Mouse (Mus musculus) bone marrow, adult 2 months (tissue): ENCODE data around the gene Ube2a. TPM values are rescaled to one million over a fixed set of nuclear protein-coding genes. Genes with fewer than 3 reads are reported as not detected.
A peak's percentile ranks its signal among the peaks of the same experiment; 100 is the strongest.
"Not testable (repeated sequence)": the region's sequence is repeated elsewhere in the genome, so short reads cannot be mapped to it uniquely, and the experiment has no call there.

Source experiments
- H3K27ac ChIP-seq: fragments of 200-500 bp; 2 replicates; pipeline ENCODE4 v1.5.1; 2012; ENCODE audit warnings: low read depth, mild to moderate bottlenecking, control low read depth, inconsistent platforms, low read length; ENCODE audit not compliant: control insufficient read depth, poor library complexity, insufficient read depth
- H3K4me1 ChIP-seq: fragments of 200-500 bp; 2 replicates; pipeline ENCODE4 v1.6.1; 2011; ENCODE audit warnings: low read length; ENCODE audit not compliant: control insufficient read depth, insufficient read depth
- H3K4me3 ChIP-seq: fragments of 200-500 bp; replicated peaks from 2 replicates; pipeline ENCODE3; 2011; ENCODE audit warnings: mild to moderate bottlenecking, low read depth, low read length, control low read depth; ENCODE audit not compliant: control insufficient read depth
- CTCF ChIP-seq: fragments of 200-500 bp; IDR thresholded peaks from 2 replicates; pipeline ENCODE4 v1.5.1; 2011; ENCODE audit warnings: low read length, control low read depth; ENCODE audit not compliant: control insufficient read depth, insufficient read depth
- POLR2A ChIP-seq: fragments of 200-500 bp; IDR thresholded peaks from 2 replicates; pipeline ENCODE4 v1.6.1; 2011; ENCODE audit warnings: low read depth, mild to moderate bottlenecking, control low read depth, low read length, borderline replicate concordance; ENCODE audit not compliant: control insufficient read depth
- WGBS: fragments of 180-500 bp; shearing (Covaris S2); methylation state at CpG from one replicate; pipeline ENCODE4 v1.1.7; 2018; 5-methylcytosine and 5-hydroxymethylcytosine counted together
- polyA plus RNA-seq: library from polyadenylated mRNA; stranded (reverse); fragments of >200 nt; gene quantifications from 2 replicates; pipeline ENCODE4 v1.2.4, GENCODE M21; 2011; ENCODE audit warnings: low replicate concordance; ENCODE audit not compliant: missing spikeins, insufficient read depth, insufficient read length

Gene Ube2a
- polyA plus RNA-seq, 1 experiment = 50.9 TPM

GRCm38 (mm10) chrX:36874178-36874696 lies 537 bp downstream of the Ube2a start:
- H3K4me3 ChIP-seq = peak overlapping the region; percentile 77
- H3K27ac ChIP-seq = peak overlapping the region; percentile 84
- H3K4me1 ChIP-seq = no peaks in the 10 kb centered on the region
- WGBS = 12% methylated on average over 57 of the region's 57 CpGs
- TF ChIP-seq POLR2A (peak; percentile 91; the same call in 1 of the 2 replicates), CTCF (peak; percentile 6; the same call in 1 of the 2 replicates)

GRCm38 (mm10) chrX:36874704-36875128 lies 1.0 kb downstream of the Ube2a start:
- no peak for TF ChIP-seq CTCF
- TF ChIP-seq POLR2A = no peak
- WGBS = 6% methylated on average over 31 of the region's 36 CpGs
- Histone ChIP-seq H3K4me3 (peak overlapping the region; percentile 77), H3K27ac (peak overlapping the region; percentile 84), H3K4me1 (no peaks in the 10 kb centered on the region)

GRCm38 (mm10) chrX:36884719-36885118 lies 11.0 kb downstream of the Ube2a start:
- no peak overlapping the region for H3K4me3 ChIP-seq
- no peak overlapping the region for H3K27ac ChIP-seq
- no peaks in the 10 kb centered on the region for H3K4me1 ChIP-seq
- 96% methylated on average over 1 of the region's 1 CpGs for WGBS
- TF ChIP-seq POLR2A (no peak), CTCF (peak; percentile 28; the same call in 1 of the 2 replicates)

- 21% methylated on average over 1 of the region's 1 CpGs for WGBS
Measured at GRCm38 (mm10) chrX:36898931-36899330, 25.2 kb downstream of the Ube2a start.

GRCm38 (mm10) chrX:36901655-36902054 lies 28.0 kb downstream of the Ube2a start:
- no peak overlapping the region for H3K27ac ChIP-seq
- H3K4me1 ChIP-seq = no peaks in the 10 kb centered on the region
- no peak overlapping the region for H3K4me3 ChIP-seq
- 39% methylated on average over 3 of the region's 3 CpGs for WGBS
- TF ChIP-seq CTCF = no peak
- TF ChIP-seq POLR2A = no peak

More at GRCm38 (mm10) chrX:36898931-36899330, 25.2 kb downstream of the Ube2a start:
- H3K4me3 ChIP-seq, H3K4me1 ChIP-seq, H3K27ac ChIP-seq: not testable (repeated sequence)
- TF ChIP-seq CTCF = peak; percentile 26; the same call in 1 of the 2 replicates

GRCm38 (mm10) chrX:36902321-36903114 lies 28.8 kb downstream of the Ube2a start, which contains the start of gene Nkrf:
Gene Nkrf, minus strand, starts transcription at chrX:36902899.
- H3K4me3 ChIP-seq = peak within 1 kb of the TSS; percentile 79
- TF ChIP-seq CTCF (no peak), POLR2A (no peak)
- WGBS = 16% methylated on average over 37 of the region's 47 CpGs
- H3K27ac ChIP-seq = no peak within 1 kb of the TSS
- no peaks in the 10 kb centered on the region for H3K4me1 ChIP-seq

- H3K4me3 ChIP-seq = peak overlapping the region; percentile 68
- no peak overlapping the region for H3K27ac ChIP-seq
- H3K4me1 ChIP-seq = no peaks in the 10 kb centered on the region
- TF ChIP-seq POLR2A (peak; percentile 95), CTCF (no peak)
- 13% methylated on average over 31 of the region's 32 CpGs for WGBS
Measured at GRCm38 (mm10) chrX:36903115-36903768, 29.5 kb downstream of the Ube2a start.

GRCm38 (mm10) chrX:36906539-36906938 lies 32.8 kb downstream of the Ube2a start:
- 22% methylated on average over 5 of the region's 5 CpGs for WGBS
- no peak for TF ChIP-seq POLR2A
- Histone ChIP-seq H3K27ac (no peak overlapping the region), H3K4me3 (no peak overlapping the region), H3K4me1 (no peaks in the 10 kb centered on the region)
